Mouse (Mus musculus): ENCODE measurements around the gene Rab40b.

DNA sequence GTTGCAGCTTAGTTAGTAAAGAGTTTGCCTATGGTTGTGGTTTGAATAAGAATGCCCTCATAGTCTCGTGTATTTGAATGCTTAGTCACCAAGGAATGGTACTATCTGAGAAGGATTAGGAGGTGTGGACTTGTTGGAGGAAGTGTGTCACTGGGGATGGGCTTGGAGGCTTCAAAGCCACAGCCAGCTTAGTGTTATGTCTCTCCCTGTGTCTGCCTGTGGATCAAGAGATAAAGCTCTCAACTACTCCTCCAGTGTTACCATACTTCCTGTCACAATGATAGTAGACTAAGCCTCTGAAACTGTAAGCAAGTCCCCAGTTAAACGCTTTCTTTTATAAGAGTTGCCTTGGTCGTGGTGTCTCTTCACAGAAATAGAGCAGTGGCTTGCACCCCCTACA, 2.7 kb upstream of the Rab40b start:
- TF ChIP-seq CTCF (IDR thresholded peaks at IDR 0.05; ENCODE audit: low read depth) = no peak
- TF ChIP-seq EP300 (optimal IDR thresholded peaks at IDR 0.05) = no peak
